Mouse (Mus musculus): ENCODE results near the gene Rab11fip5. TPM values are rescaled to one million over a fixed set of nuclear protein-coding genes. Genes with fewer than 3 reads are reported as not detected.
A peak's percentile ranks its signal among the peaks of the same experiment; 100 is the strongest.

Rab11fip5 gene
- total RNA-seq, 1 experiment from 2014 or later = 38.8 TPM

GRCm38 (mm10) chr6:85348133-85348532 is 26.3 kb downstream of the Rab11fip5 start:
- no peak for DNase-seq

GRCm38 (mm10) chr6:85346028-85346634 is 28.3 kb downstream of the Rab11fip5 start:
- DNase-seq = peak; percentile 83

GRCm38 (mm10) chr6:85344929-85345328 is 29.5 kb downstream of the Rab11fip5 start:
- DNase-seq = no peak

GRCm38 (mm10) chr6:85343027-85343426 is 31.4 kb downstream of the Rab11fip5 start:
- DNase-seq = no peak

- no peak for DNase-seq
Observed at GRCm38 (mm10) chr6:85341814-85342501, 32.5 kb downstream of the Rab11fip5 start.

GRCm38 (mm10) chr6:85340184-85340583 is 34.2 kb downstream of the Rab11fip5 start:
- DNase-seq = no peak

GRCm38 (mm10) chr6:85339273-85339901 is 35.0 kb downstream of the Rab11fip5 start:
- peak; percentile 52 for DNase-seq

- DNase-seq = peak; percentile 13
Observed at GRCm38 (mm10) chr6:85336944-85337343, 37.5 kb downstream of the Rab11fip5 start.

- DNase-seq = no peak
Observed at GRCm38 (mm10) chr6:85335352-85335751, 39.1 kb downstream of the Rab11fip5 start.

- DNase-seq = no peak
Observed at GRCm38 (mm10) chr6:85334851-85335250, 39.6 kb downstream of the Rab11fip5 start.

- DNase-seq = no peak
Observed at GRCm38 (mm10) chr6:85334251-85334650, 40.2 kb downstream of the Rab11fip5 start.

GRCm38 (mm10) chr6:85333732-85334131 is 40.7 kb downstream of the Rab11fip5 start:
- DNase-seq = no peak

GRCm38 (mm10) chr6:85333000-85333669 is 41.3 kb downstream of the Rab11fip5 start, which contains the start of gene Sfxn5:
TSS of gene Sfxn5 (minus strand) at chr6:85333422.
- peak; percentile 96 for DNase-seq

- DNase-seq = peak; percentile 38
Observed at GRCm38 (mm10) chr6:85332351-85332999, 42.0 kb downstream of the Rab11fip5 start.

- DNase-seq = no peak
Observed at GRCm38 (mm10) chr6:85331736-85332135, 42.7 kb downstream of the Rab11fip5 start.

GRCm38 (mm10) chr6:85331221-85331735 is 43.2 kb downstream of the Rab11fip5 start:
- no peak for DNase-seq

GRCm38 (mm10) chr6:85329666-85330185 is 44.7 kb downstream of the Rab11fip5 start:
- no peak for DNase-seq

GRCm38 (mm10) chr6:85326564-85326963 is 47.9 kb downstream of the Rab11fip5 start:
- DNase-seq = no peak

- DNase-seq = no peak
Observed at GRCm38 (mm10) chr6:85325109-85325508, 49.3 kb downstream of the Rab11fip5 start.

- DNase-seq = no peak
Observed at GRCm38 (mm10) chr6:85320445-85320866, 54.0 kb downstream of the Rab11fip5 start.

- no peak for DNase-seq
Observed at GRCm38 (mm10) chr6:85316211-85316610, 58.2 kb downstream of the Rab11fip5 start.

Measured in adrenal gland, postnatal 25 days (tissue).